Mouse (Mus musculus) monocyte, adult 5-6 weeks (primary cell): ENCODE results near the gene Pemt. TPM values are rescaled to one million over a fixed set of nuclear protein-coding genes. Genes with fewer than 3 reads are reported as not detected.

Source experiments
- ATAC-seq: fragments of 153-309, 156-312 bp; replicated peaks from 2 replicates; pipeline ENCODE4 v1.8.0; 2017; ENCODE audit warnings: mild to moderate bottlenecking; ENCODE audit not compliant: low TSS enrichment, insufficient number of reproducible peaks, severe bottlenecking, poor library complexity, low FRiP score
- total RNA-seq: library from RNA; stranded (forward); fragments of 200-1000, 200-491, 200-594 nt; gene quantifications from 3 replicates; pipeline ENCODE4 v1.2.3, GENCODE M21; 2017

Pemt gene
- total RNA-seq, 1 experiment from 2014 or later, result not detected

GRCm38 (mm10) chr11:59921265-59921664 is 125.0 kb downstream of the Pemt start:
- no peak for ATAC-seq

Other genes with a start within 250 kb of the Pemt start
- 20.4 to 40.6 TPM (median 27.9 TPM) in 3 replicates for gene Flcn, start 236.5 kb downstream of the Pemt start, total RNA-seq
- gene Nt5m, start 207.0 kb downstream of the Pemt start, total RNA-seq, result 7.0 to 8.1 TPM (median 7.1 TPM) in 3 replicates
- gene Cops3, start 206.7 kb downstream of the Pemt start, total RNA-seq, result 92.3 to 107 TPM (median 102 TPM) in 3 replicates
- 3.5 to 4.9 TPM (median 4.6 TPM) in 3 replicates for gene Med9, start 98.3 kb downstream of the Pemt start, total RNA-seq
- 1.2 TPM in 1 of 3 replicates, not detected in the others for gene Rasd1, start 81.5 kb downstream of the Pemt start, total RNA-seq
- 4.6 to 18.1 TPM (median 10.3 TPM) in 3 replicates for gene Rai1, start 58.5 kb upstream of the Pemt start, total RNA-seq
- 28.9 to 48.1 TPM (median 45.7 TPM) in 3 replicates for gene Srebf1, start 176.1 kb upstream of the Pemt start, total RNA-seq